Mouse (Mus musculus) forebrain, embryonic 12.5 days (tissue): ENCODE measurements at regions not wholly inside any gene's neighbourhood (a gene's known extent, or its start where the extent isn't known, plus 50 kb on each side); places are given as distances from the start of the nearest gene placed in this dataset.
"Not testable (repeated sequence)": the region's sequence is repeated elsewhere in the genome, so short reads cannot be mapped to it uniquely, and the experiment has no call there.

Experiments
- ATAC-seq: fragments of 200-750 bp; cut with Nextera tagmentation; 2 replicates; pipeline ENCODE4 v1.8.0; 2017; ENCODE audit warnings: moderate TSS enrichment; ENCODE audit not compliant: low FRiP score
- H3K27ac ChIP-seq: fragments of 300-500 bp; sonication (generic); 2 replicates; pipeline ENCODE4 v1.5.1; 2016; ENCODE audit warnings: mild to moderate bottlenecking
- H3K27me3 ChIP-seq: fragments of 300-500 bp; sonication (generic); 2 replicates; pipeline ENCODE4 v1.6.1; 2016; ENCODE audit warnings: mild to moderate bottlenecking
- H3K36me3 ChIP-seq: fragments of 300-500 bp; sonication (generic); replicated peaks from 2 replicates; pipeline ENCODE4 v1.6.1; 2016; ENCODE audit warnings: mild to moderate bottlenecking
- H3K4me1 ChIP-seq: fragments of 300-500 bp; sonication (generic); 2 replicates; pipeline ENCODE4 v1.6.1; 2016
- H3K4me2 ChIP-seq: fragments of 300-500 bp; sonication (generic); 2 replicates; pipeline ENCODE4 v1.6.1; 2016; ENCODE audit warnings: mild to moderate bottlenecking, moderate library complexity
- H3K4me3 ChIP-seq: fragments of 300-500 bp; sonication (generic); replicated peaks from 2 replicates; pipeline ENCODE4 v1.5.1; 2016; ENCODE audit warnings: mild to moderate bottlenecking
- H3K9ac ChIP-seq: fragments of 300-500 bp; sonication (generic); 2 replicates; pipeline ENCODE4 v1.6.1; 2016; ENCODE audit warnings: mild to moderate bottlenecking
- H3K9me3 ChIP-seq: fragments of 300-500 bp; sonication (generic); 2 replicates; pipeline ENCODE4 v1.6.1; 2016
- WGBS: fragments of 180-500 bp; shearing (Covaris S2); methylation state at CpG from one replicate; pipeline ENCODE4 v1.1.7; 2016; 5-methylcytosine and 5-hydroxymethylcytosine counted together

DNA sequence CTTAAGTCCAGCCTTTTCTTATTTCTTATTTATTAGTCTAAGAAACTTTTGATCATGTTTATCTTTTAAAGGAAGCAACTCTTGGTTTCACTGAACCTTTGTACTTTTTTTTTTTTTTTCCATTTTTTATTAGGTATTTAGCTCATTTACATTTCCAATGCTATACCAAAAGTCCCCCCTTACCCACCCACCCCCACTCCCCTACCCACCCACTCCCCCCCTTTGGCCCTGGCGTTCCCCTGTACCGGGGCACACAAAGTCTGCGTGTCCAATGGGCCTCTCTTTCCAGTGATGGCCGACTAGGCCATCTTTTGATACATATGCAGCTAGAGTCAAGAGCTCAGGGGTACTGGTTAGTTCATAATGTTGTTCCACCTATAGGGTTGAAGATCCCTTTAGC lies 143.1 kb upstream of the Tsc22d2 start:
- not testable (repeated sequence) for H3K9ac ChIP-seq, H3K9me3 ChIP-seq
- peak; percentile 70; the same call in 1 of the 2 replicates for ATAC-seq

DNA sequence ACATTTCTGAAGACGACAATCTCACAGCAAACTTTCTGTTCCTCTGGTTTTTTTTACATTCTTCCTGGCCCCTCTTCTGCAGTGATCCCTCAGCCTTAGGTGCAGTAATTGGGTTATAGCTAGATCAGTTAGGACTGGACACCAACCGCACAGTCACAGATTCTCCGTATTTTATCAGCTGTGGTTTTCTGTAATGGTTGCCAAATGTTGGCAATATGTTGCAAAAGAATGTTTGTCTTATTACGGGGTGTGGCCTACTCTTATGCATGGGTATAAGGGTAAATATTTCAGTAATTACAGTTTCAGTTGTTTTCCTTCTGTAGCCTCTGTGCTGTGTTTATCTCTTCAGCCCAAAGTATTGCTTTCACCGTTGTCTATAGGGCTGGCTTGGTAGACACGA lies 133.2 kb upstream of the Tsc22d2 start:
- no peaks in the 10 kb centered on the region for H3K36me3 ChIP-seq
- no peak for ATAC-seq
- H3K4me1 ChIP-seq: no peaks in the 10 kb centered on the region
- H3K4me3 ChIP-seq: no peak overlapping the region
- H3K4me2 ChIP-seq: no peak overlapping the region
- WGBS: 89% methylated on average over 6 of the region's 6 CpGs
- no peak overlapping the region for H3K27ac ChIP-seq
- no peak overlapping the region for H3K9ac ChIP-seq
- no peaks in the 10 kb centered on the region for H3K9me3 ChIP-seq
- no peaks in the 10 kb centered on the region for H3K27me3 ChIP-seq

More for the DNA sequence above, 143.1 kb upstream of the Tsc22d2 start:
- H3K27me3 ChIP-seq, H3K27ac ChIP-seq, H3K36me3 ChIP-seq, H3K4me3 ChIP-seq, H3K4me1 ChIP-seq, H3K4me2 ChIP-seq: not testable (repeated sequence)
- no CpG with 5 or more reads among the region's 4 CpGs for WGBS

DNA sequence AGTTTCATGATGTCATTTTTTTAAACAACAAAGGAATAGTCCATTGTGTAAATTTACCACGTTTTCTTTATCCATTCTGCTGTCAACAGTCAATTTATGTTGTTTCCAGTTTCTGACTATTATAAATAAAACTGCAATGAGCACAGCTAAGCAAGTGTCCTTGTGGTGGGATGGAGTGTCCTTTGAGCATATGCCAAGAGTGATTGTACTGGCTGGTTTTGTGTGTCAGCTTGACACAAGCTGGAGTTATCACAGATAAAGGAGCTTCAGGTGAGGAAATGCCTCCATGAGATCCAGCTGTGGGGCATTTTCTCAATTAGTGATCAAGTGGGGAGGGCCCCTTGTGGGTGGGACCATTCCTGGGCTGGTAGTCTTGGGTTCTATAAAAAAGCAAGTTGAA lies 130.1 kb upstream of the Tsc22d2 start:
- H3K27ac ChIP-seq, H3K4me3 ChIP-seq, H3K9me3 ChIP-seq, H3K9ac ChIP-seq, ATAC-seq, H3K4me2 ChIP-seq, H3K36me3 ChIP-seq, H3K4me1 ChIP-seq, H3K27me3 ChIP-seq: not testable (repeated sequence)
- 43% methylated on average over 1 of the region's 1 CpGs for WGBS

DNA sequence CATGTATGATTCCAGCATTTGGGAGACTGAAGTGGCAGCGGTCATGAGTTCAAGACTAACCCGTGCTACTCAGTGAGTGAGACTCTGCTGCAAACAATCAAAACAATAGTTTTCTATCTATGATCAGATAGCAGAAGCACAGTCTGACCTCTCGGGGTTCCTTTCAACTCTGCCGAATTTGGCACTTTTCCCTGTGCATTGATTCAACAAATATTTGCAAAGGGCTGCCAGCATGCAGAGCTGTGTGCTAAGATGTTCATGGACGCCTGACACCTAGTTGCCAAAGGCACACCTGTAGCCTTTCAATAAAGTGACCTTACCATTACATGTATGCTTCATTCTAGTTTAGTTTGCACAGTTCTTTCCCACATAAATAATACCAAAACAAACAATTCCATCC lies 118.7 kb upstream of the Tsc22d2 start:
- 90% methylated on average over 5 of the region's 5 CpGs for WGBS
- no peak for ATAC-seq

DNA sequence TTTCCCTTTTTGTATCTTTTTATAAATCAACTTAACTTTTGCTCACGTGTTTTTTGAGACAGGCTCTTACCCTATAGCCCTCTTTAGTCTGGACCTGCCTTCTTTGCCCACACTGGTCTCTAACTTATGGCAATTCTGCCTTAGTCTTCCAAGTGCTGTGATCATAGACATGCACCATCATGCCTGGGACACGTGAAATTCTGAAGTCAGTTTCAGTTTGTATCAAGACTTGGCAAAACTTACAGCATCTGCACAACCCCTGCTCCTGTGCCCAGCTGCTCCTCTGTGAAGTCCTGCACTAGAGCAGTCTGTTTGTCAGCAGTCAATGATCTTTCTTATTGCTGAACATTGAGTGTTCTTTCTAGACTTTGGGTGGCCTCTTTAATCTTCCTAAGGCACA lies 114.3 kb upstream of the Tsc22d2 start:
- Histone ChIP-seq H3K9ac (no peak overlapping the region), H3K4me2 (no peak overlapping the region), H3K9me3 (no peaks in the 10 kb centered on the region), H3K27me3 (no peaks in the 10 kb centered on the region), H3K27ac (no peak overlapping the region), H3K4me1 (peaks cover 3% of the 10 kb centered on the region; the same call in 1 of the 2 replicates), H3K4me3 (no peak overlapping the region), H3K36me3 (no peaks in the 10 kb centered on the region)
- WGBS: 85% methylated on average over 2 of the region's 2 CpGs
- ATAC-seq: no peak

More for the DNA sequence above, 118.7 kb upstream of the Tsc22d2 start:
- no peak overlapping the region for H3K4me3 ChIP-seq
- no peaks in the 10 kb centered on the region for H3K4me1 ChIP-seq
- H3K27me3 ChIP-seq: no peaks in the 10 kb centered on the region
- H3K9ac ChIP-seq: no peak overlapping the region
- H3K36me3 ChIP-seq: no peaks in the 10 kb centered on the region
- no peaks in the 10 kb centered on the region for H3K9me3 ChIP-seq
- H3K4me2 ChIP-seq: no peak overlapping the region
- H3K27ac ChIP-seq: no peak overlapping the region

DNA sequence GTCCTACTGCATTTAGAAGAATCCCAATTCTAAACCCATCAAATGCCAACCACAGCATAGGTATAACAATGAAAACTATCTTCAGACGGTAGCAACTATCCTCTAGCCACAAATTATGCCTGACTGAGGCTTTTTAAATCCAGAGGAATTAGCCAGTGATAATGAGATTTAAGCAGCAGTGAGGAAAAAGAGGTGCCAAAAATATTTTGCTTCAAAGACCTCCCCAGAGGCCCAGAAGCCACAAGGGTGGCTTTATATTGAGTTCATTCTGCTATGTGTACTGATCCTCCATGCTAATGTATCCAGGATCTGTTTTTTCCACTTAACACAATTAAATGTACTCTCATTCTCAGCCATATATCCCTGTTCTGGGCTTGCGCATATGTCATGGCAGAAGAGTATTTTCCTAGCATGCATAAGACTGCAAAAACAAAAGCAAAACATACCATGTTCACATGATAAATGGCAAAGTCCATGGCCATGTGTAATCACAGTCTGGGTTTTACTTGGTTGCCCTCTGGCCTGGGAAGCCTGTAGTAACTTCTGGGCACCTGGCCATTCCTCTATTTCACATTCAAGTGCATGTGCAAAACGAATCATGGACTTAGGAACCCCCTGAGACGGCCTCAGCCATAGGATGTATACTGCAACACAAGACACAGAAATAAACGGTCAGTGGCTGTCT lies 113.6 kb upstream of the Tsc22d2 start:
- no peak overlapping the region for H3K27ac ChIP-seq

DNA sequence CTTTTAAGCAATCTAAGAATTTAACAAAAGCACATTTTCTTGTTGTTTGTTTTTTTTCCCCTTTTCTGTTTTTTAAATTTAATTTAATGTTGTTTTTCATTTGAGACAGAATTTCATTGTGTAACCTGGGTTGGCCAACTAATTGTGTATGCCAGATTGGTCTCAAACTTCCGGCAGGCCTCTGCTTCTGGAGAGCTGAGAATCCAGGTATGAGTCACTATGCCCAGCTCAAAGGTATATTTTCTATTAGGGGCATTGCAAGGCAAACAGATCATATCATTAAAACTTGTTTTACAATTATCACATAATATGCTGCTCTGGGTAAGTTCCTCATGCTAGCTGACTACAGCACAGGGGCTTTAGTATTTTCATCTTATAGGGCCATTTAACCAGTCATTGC lies 112.2 kb upstream of the Tsc22d2 start:
- Histone ChIP-seq H3K4me1 (peaks cover 3% of the 10 kb centered on the region; the same call in 1 of the 2 replicates), H3K4me3 (no peak overlapping the region), H3K27ac (no peak overlapping the region), H3K9me3 (no peaks in the 10 kb centered on the region), H3K36me3 (no peaks in the 10 kb centered on the region), H3K9ac (no peak overlapping the region), H3K4me2 (no peak overlapping the region), H3K27me3 (no peaks in the 10 kb centered on the region)
- WGBS: 92% methylated on average over 1 of the region's 1 CpGs
- ATAC-seq: no peak

More for the DNA sequence above, 113.6 kb upstream of the Tsc22d2 start:
- no peaks in the 10 kb centered on the region for H3K27me3 ChIP-seq
- H3K36me3 ChIP-seq: no peaks in the 10 kb centered on the region
- no peak for ATAC-seq
- WGBS: 63% methylated on average over 5 of the region's 5 CpGs
- H3K9ac ChIP-seq: no peak overlapping the region
- H3K4me2 ChIP-seq: no peak overlapping the region
- H3K4me1 ChIP-seq: peaks cover 3% of the 10 kb centered on the region; the same call in 1 of the 2 replicates
- no peak overlapping the region for H3K4me3 ChIP-seq
- no peaks in the 10 kb centered on the region for H3K9me3 ChIP-seq

DNA sequence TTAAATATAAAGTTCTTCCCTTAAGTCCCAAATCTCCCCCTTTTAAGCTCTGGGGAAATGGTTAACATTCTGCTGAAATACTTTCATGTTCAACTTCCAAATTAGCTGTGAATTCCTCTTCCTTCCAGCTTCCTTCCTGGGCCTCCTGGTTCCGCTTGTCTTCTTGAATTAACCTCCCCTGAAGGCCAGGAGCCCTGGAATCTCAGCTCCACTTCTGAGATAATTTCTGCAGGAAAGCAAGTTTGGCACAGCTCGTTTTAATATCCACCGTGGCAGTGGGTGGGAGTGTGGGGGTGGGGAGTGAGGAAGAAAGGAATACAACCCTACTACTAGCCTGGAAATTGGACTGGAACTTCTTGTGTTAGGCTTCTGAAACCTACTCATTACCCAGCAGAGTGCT lies 110.8 kb upstream of the Tsc22d2 start:
- 60% methylated on average over 3 of the region's 3 CpGs for WGBS
- H3K9me3 ChIP-seq: no peaks in the 10 kb centered on the region
- H3K4me1 ChIP-seq: peaks cover 3% of the 10 kb centered on the region; the same call in 1 of the 2 replicates
- no peaks in the 10 kb centered on the region for H3K27me3 ChIP-seq
- no peaks in the 10 kb centered on the region for H3K36me3 ChIP-seq
- no peak overlapping the region for H3K4me3 ChIP-seq
- H3K9ac ChIP-seq: no peak overlapping the region
- no peak overlapping the region for H3K27ac ChIP-seq
- H3K4me2 ChIP-seq: no peak overlapping the region
- ATAC-seq: no peak

DNA sequence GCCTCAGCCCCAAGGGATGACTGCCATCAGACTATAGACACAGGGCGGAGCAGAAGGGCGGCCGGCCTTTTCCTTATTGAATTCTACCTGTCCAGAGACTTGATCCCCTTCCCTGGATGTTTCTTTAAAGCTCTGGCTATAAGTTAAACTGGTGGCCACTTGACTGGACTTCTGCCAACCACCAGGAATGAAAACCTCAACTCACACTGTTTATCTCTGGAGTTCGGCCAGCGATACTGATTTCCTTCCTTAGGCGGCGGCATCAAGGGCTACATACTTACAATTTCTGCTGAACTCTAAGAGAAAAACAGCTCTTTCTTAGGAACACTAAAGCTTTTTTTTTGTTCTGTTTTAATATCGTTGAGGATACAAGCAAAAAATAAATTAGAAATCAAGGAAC lies 104.9 kb upstream of the Tsc22d2 start:
- no peak for ATAC-seq
- 85% methylated on average over 8 of the region's 8 CpGs for WGBS
- H3K4me3 ChIP-seq: no peak overlapping the region
- H3K4me1 ChIP-seq: no peaks in the 10 kb centered on the region
- no peak overlapping the region for H3K9ac ChIP-seq
- H3K27me3 ChIP-seq: no peaks in the 10 kb centered on the region
- no peaks in the 10 kb centered on the region for H3K9me3 ChIP-seq
- H3K27ac ChIP-seq: no peak overlapping the region
- no peak overlapping the region for H3K4me2 ChIP-seq
- H3K36me3 ChIP-seq: no peaks in the 10 kb centered on the region

DNA sequence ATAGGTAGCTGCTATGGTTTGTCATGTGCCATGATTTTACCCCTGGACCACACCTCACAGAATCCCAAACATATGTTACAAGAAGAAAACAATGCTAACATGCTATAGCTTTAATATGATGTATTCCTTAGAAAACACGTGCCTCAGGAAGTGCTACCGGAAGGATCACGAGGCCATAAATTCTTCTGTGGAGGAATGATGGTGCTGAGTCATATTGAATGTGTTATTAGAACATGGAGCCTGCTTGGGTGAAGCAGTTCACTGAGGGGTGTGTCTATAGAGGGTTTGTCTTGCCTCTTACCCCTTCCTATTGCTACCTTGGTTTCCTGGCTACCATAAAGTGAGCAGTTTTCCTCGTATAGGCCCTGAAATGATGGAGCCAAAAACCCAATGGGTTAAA lies 104.1 kb upstream of the Tsc22d2 start:
- H3K9me3 ChIP-seq: no peaks in the 10 kb centered on the region
- H3K4me3 ChIP-seq: no peak overlapping the region
- no peaks in the 10 kb centered on the region for H3K36me3 ChIP-seq
- no peaks in the 10 kb centered on the region for H3K27me3 ChIP-seq
- H3K9ac ChIP-seq: no peak overlapping the region
- H3K4me1 ChIP-seq: no peaks in the 10 kb centered on the region
- no peak for ATAC-seq
- H3K27ac ChIP-seq: no peak overlapping the region
- 92% methylated on average over 4 of the region's 4 CpGs for WGBS
- no peak overlapping the region for H3K4me2 ChIP-seq

DNA sequence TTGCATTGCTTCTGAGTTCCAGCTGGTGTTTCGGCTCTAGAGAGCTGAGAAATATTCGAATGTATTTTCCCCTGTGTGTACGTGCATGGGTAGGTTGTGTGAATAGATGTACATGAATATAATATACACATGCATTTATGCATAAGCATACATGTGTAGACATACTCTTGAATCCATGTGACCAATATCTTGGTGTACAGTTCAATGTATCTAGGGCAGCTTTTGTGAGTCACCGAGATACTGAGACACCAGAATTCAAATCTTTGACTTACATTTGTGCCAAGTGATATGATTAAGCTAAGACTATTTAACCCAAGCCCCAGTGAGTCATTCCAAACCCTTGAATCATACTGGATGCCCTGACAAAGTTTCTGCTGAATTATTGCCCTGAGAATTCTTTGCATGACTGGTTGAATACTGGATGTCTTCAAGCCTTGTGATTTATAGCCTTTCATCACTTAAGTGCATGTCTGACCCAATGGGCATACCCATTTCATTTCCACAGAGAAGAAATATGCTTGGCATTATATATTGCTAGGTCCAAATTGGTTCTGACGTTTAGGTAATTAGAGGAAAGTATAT lies 103.3 kb upstream of the Tsc22d2 start:
- H3K27me3 ChIP-seq: no peaks in the 10 kb centered on the region
- H3K9ac ChIP-seq: no peak overlapping the region
- ATAC-seq: no peak
- H3K36me3 ChIP-seq: no peaks in the 10 kb centered on the region
- no peaks in the 10 kb centered on the region for H3K9me3 ChIP-seq
- H3K4me1 ChIP-seq: no peaks in the 10 kb centered on the region
- H3K4me3 ChIP-seq: no peak overlapping the region
- WGBS: 96% methylated on average over 5 of the region's 5 CpGs
- H3K27ac ChIP-seq: no peak overlapping the region
- no peak overlapping the region for H3K4me2 ChIP-seq

DNA sequence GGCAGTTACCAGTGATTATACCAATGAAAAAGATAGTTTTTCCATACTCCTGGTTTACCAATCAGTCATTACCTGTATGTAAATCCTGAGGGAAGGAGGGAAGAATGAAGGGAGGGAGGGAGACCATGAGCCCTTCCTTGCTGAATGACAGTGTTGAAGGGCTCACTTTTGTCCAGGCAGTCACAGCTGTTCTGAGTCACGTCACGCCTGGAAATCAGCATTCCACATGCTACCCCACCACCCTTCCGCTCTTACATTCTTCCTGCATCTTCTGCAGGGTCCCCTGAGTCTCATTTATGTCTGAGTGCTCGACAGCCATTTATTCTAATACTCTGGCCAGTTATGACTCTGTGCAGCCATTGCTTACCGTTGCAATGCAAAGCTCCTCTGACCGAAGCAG lies 101.9 kb upstream of the Tsc22d2 start:
- no peaks in the 10 kb centered on the region for H3K4me1 ChIP-seq
- H3K9ac ChIP-seq: no peak overlapping the region
- H3K36me3 ChIP-seq: no peaks in the 10 kb centered on the region
- WGBS: 76% methylated on average over 6 of the region's 6 CpGs
- no peaks in the 10 kb centered on the region for H3K27me3 ChIP-seq
- no peaks in the 10 kb centered on the region for H3K9me3 ChIP-seq
- H3K27ac ChIP-seq: no peak overlapping the region
- ATAC-seq: no peak
- H3K4me2 ChIP-seq: no peak overlapping the region
- H3K4me3 ChIP-seq: no peak overlapping the region

DNA sequence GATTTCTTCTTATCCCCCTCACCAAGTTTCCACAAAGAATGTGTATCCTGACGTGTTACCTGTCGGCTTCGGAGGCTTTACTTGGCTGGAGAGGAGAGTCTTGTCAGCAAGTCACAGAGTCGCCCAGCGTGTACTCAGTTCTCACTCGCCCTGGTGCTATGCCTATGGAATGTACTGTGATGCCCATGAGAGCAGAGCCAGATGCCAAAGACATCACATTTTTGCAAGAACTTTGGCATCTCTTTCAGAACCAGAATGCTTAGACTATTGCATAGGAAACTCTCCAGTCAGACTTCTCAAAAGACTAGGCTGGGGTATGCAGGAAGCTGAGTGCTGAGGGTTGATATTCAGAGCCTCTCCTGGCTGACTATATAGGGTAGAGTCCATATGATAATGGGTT lies 99.3 kb upstream of the Tsc22d2 start:
- 83% methylated on average over 6 of the region's 6 CpGs for WGBS
- H3K27ac ChIP-seq: no peak overlapping the region

More for the DNA sequence above, 99.3 kb upstream of the Tsc22d2 start:
- ATAC-seq: no peak
- Histone ChIP-seq H3K4me2 (no peak overlapping the region), H3K4me1 (no peaks in the 10 kb centered on the region), H3K9ac (no peak overlapping the region), H3K4me3 (no peak overlapping the region), H3K36me3 (no peaks in the 10 kb centered on the region), H3K9me3 (no peaks in the 10 kb centered on the region), H3K27me3 (no peaks in the 10 kb centered on the region)
